Mouse (Mus musculus) T-helper 1 cell (primary cell): ENCODE results near the gene Edem1.
"Not testable (repeated sequence)": the region's sequence is repeated elsewhere in the genome, so short reads cannot be mapped to it uniquely, and the experiment has no call there.

ENCODE experiments used
- in situ Hi-C: fragments of 300-600 bp; cut with MboI, MseI; formaldehyde crosslinking; loops from one replicate; pipeline ENCODE4 v1.15.1; 2025; ENCODE audit warnings: high pct_unique_total_duplicates

Edem1 gene

GRCm38 (mm10) chr6:108829386-108830370 lies 1.2 kb downstream of the Edem1 start:
- in situ Hi-C loops, result no loop called here

GRCm38 (mm10) chr6:108832170-108832569 lies 3.7 kb downstream of the Edem1 start:
- in situ Hi-C loops, result no loop called here

DNA sequence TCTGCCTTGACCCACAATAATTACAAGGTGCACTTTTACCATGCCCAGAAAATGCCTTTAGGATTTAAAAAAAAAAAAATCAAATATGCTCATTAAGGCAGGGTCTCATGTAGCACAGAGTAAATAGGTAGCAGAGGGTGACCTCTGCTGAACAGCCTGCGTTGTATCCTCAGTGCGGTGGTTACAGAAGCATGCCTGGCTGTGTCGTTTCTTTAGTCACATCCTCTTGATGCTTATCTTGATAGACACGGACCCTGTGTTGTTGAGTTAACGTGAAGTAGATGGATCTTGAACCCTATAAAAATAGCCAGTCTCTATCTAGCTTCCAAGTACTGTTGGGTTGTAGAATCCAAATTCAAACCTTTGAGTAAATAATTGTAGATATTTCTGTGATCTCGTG lies 4.5 kb downstream of the Edem1 start:
- in situ Hi-C loops, result no loop called here

- in situ Hi-C loops, result no loop called here
Observed at GRCm38 (mm10) chr6:108833963-108834697, 5.7 kb downstream of the Edem1 start.

GRCm38 (mm10) chr6:108835765-108836691 lies 7.6 kb downstream of the Edem1 start:
- in situ Hi-C loops, result no loop called here

DNA sequence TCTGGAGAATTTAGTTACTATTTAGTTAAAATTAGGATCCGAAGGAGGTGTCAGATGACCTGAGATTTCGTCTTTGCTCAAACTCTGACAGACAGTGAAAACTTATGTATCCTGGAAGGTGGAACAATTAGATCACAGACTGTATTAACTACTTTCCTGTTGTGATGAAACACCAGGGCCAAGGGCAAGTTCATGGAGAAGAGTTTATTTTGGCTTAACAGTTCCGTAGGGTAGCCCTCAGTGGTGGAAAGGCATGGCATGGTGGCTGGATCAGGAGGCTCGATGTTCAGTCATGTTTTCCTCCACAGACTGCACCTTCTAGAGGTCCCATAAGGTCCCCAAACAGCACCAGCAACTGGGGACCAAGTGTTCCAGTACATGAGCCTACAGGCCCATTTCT lies 8.6 kb downstream of the Edem1 start:
- in situ Hi-C loops, result no loop called here

GRCm38 (mm10) chr6:108837958-108838357 lies 9.5 kb downstream of the Edem1 start:
- in situ Hi-C loops, result no loop called here

- in situ Hi-C loops, result no loop called here
Observed at GRCm38 (mm10) chr6:108839432-108839831, 11.0 kb downstream of the Edem1 start.

- in situ Hi-C loops, result no loop called here
Observed at GRCm38 (mm10) chr6:108840861-108841640, 12.6 kb downstream of the Edem1 start.

- in situ Hi-C loops, result no loop called here
Observed at GRCm38 (mm10) chr6:108843664-108844063, 15.2 kb downstream of the Edem1 start.

- in situ Hi-C loops, result no loop called here
Observed at GRCm38 (mm10) chr6:108844093-108844492, 15.7 kb downstream of the Edem1 start.

DNA sequence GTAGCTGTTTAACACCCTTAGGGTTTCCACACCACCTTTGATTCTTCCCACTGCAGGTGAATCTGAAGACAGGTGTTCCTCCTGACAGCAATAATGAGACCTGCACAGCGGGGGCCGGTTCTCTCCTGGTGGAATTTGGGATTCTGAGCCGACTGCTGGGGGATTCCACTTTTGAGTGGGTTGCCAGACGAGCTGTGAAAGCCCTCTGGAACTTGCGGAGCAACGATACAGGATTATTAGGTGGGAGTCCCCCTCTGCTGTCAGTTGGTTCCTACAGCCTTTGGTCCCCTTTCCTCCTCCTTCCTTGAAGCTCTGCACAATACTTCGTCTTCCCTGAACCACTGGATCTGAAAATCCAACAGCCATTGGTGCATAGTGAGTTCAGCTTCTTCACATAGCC lies 16.3 kb downstream of the Edem1 start:
- in situ Hi-C loops, result no loop called here

GRCm38 (mm10) chr6:108852088-108852670 lies 23.7 kb downstream of the Edem1 start:
- in situ Hi-C loops, result no loop called here

DNA sequence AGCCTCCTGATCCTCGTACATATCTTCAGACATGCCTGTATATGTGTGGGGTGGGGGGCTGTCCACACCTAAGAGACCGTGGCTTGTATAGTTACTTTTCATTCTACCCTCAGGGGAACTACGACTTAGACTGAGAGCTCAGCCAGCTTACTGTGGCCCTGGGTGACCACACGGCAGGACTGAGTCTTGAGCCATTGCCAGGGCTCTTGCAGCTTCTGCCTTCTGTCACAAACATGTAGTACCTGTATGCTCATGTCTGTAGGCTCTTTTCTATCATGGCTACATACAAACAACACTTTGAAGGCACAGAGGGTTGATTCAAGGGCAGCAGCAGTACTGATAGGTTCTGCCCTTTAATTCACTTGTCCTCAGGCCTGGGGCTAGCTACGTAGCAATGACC lies 24.5 kb downstream of the Edem1 start:
- in situ Hi-C loops, result no loop called here

DNA sequence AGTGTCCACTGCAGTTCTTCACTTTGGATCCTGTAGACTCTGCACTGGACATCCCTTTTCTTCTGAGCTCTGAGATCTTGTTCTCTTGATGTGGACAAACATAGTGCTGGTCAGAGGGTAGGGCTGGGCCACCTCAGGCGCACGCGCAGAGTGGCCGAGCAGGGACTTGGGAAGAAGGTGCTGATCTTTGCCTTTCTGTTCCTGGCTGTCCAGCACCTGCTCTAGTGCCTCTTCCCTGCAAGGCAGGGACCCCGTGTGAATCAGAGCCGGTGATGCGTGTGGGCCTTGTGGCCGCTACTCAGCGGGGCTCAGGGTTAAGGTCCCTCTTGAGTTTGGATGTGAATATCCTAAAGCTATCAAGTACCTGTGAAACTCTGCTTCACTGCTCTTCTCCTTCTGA lies 30.1 kb downstream of the Edem1 start:
- in situ Hi-C loops, result no loop called here

GRCm38 (mm10) chr6:108861226-108861625 lies 32.8 kb downstream of the Edem1 start:
- in situ Hi-C loops, result no loop called here

- in situ Hi-C loops, result no loop called here
Observed at GRCm38 (mm10) chr6:108862548-108862947, 34.1 kb downstream of the Edem1 start.

GRCm38 (mm10) chr6:108866317-108866716 lies 37.9 kb downstream of the Edem1 start:
- in situ Hi-C loops, result no loop called here

DNA sequence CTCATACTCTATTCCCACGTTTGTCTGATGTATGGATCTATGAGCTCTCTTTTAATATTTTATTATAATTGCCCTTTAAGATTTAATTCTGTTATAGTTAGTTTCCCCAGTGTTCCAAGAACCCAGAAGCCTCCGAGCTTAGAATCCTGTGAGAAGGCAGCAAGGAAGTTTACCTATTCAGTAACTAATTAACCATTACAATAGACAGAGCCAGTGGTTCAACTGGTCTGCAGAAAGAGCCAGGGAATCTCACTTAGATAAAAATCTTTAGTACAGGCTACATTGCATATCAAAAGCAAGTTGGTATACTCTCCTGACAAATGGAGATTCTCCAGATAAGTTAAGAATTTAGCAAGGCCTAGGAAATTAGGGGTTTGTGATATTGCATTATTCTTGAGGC lies 40.6 kb downstream of the Edem1 start:
- in situ Hi-C loops, result not testable (repeated sequence)

DNA sequence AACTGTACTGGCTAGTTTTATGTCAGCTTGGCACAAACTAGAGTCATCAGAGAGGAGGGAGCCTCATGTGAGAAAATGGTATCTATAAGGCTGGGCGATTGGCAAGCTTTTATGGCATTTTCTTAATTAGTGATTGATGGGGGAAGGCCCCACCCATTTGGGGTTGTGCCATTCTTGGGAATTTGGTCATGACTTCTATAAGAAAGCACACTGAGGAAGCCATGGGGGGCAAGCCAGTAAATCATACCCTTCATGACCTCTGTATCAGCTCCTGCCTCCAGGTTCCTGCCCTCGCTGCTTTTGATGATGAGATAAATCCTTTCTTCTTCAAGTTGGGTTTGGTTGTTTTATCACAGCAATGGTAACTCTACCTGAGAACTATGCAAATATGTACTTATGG lies 42.0 kb downstream of the Edem1 start:
- in situ Hi-C loops, result loop anchor here (10.0 kb wide), 1 partner anchor 1254 kb away; no protein-coding TSS in a partner anchor
